Mouse (Mus musculus) frontal cortex, adult 2 months (tissue): Measurements from ENCODE around the gene Smco4. TPM values are rescaled to one million over a fixed set of nuclear protein-coding genes. Genes with fewer than 3 reads are reported as not detected.
"Not testable (repeated sequence)": the region's sequence is repeated elsewhere in the genome, so short reads cannot be mapped to it uniquely, and the experiment has no call there.

Source experiments
- DNase-seq, 2 experiments: peaks; one replicate each; pipeline ENCODE4 v3.0.0; 2022; ENCODE audit warnings: low spot score in 1 of 2; ENCODE audit errors: extremely low spot score in 1 of 2
- polyA plus RNA-seq: library from polyadenylated mRNA; depleted of rRNA; stranded (reverse); fragments of >200 nt; gene quantifications from 2 replicates; pipeline ENCODE4 v1.2.3, GENCODE M21; 2012; rRNA removed

Smco4 gene
- 4.0 and 5.5 TPM in 2 replicates for polyA plus RNA-seq

DNA sequence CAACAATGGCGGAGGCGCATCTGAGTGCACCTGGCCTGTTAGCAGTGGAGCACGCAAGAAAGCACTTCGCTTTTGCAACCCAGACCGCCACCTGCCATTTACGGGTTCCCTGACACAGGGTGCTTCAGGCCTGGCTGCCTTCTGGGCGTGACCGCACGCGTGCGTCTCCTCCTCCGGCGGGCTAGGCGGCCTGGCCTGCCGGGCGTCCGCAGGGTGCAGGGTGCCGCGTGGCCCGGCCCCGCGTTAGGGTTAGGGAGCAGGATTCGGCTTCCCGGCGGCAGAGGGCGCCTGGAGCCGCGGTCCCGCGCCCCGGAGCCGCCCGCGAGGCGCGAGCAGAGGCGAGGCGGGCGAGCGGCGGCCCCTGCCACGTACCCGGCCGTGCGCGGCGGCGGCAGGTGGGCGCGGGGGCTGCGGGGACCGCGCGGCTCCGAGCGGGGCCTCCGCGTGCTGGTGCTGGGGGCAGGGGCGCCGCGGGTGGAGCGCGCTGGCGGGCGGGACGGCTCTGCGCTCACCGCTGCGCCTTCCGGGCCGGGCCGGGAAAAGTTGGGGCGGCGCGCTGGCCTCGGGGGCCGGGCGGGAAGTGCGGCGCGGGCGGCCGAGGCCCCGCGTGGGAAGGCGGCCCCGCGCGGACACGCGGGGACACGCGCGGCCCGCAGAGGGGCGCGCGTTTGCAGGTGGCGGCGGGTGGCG, at the start of gene Smco4:
Gene Smco4, plus strand, starts transcription at position 198 of the 690 bp plus-strand sequence.
- peak in 1 of 2 experiments; percentile 50 for DNase-seq

DNA sequence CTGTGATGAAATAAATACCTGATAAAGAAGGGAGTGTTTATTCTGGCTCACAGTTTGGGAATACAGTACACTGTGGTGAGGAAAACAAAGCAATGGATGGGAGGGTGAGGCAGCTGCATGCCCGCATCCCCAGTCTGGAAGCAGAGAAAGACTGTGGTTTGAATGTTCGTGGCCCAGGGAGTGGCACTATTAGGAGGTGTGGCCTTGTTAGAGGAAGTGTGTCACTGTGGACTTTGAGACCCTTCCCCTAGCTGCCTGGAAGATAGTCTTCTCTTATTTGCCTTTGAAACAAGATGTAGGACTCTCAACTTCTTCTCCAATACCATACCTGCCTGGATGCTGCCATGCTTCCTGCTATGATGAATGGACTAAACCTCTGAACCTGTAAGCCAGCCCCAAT, 45.8 kb upstream of the Smco4 start:
- no peak for DNase-seq

DNA sequence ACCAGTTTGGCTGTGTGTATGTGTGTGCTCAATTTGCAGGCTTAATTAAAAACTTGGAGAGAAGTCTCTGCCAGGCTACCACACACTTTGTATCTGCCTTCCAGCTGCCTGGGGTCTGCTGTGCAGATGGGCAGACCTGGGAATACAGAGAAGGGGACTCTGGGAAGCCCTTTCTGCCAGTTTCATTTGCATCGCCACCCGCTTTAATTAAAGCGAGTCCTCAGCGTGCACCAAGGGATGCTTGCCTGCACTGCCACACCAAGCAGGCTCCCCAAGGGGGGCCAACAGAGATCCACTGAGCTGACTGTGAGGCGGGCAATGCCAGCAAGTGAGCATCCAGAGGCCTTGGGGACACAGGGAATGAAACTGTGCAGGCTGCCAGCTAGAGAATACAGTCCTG, 42.3 kb upstream of the Smco4 start:
- DNase-seq = no peak

- no peak for DNase-seq
Measured at GRCm38 (mm10) chr9:15472256-15472655, 21.0 kb upstream of the Smco4 start.

DNA sequence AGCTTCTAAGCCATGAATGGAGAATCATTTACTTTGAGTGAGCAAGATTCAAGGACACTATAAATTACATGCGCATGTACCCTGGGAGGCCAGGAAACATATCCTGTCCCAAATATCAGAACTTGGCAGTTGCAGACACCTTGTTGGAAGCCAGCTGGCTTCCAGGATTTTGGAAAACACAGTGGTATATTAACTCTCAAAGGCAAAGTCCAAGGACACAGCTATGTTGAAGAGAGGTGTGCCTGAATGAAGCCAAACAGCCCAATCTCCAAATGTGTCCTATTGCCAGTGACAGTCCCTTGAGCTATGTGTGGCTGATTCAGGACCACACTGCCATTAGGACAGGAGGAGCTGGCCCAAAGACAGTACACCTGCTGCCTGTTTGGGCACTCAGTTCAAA, 20.0 kb upstream of the Smco4 start:
- DNase-seq = no peak

DNA sequence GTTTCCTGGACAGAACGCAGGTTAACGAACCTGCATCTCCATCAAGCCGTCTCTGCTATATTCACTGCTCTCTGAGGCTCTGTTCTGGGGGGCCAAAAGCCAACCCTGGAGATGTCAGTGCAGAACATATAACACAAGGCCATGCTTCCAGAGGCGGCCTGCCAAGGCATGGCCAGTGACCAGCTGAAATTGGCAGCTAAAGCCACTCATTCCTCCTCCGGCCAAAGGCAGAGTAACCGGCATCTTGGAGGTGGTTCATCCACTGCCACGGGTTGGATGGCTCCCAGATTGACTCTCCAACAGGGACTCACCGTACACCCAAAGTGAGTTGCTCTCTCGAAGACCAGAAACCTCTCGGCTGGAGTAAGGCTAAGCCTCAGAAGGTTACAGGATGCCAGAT, 15.7 kb upstream of the Smco4 start:
- no peak for DNase-seq

- DNase-seq = no peak
Measured at GRCm38 (mm10) chr9:15487682-15488424, 5.4 kb upstream of the Smco4 start.

GRCm38 (mm10) chr9:15489293-15489692, 3.9 kb upstream of the Smco4 start:
- DNase-seq = no peak

DNA sequence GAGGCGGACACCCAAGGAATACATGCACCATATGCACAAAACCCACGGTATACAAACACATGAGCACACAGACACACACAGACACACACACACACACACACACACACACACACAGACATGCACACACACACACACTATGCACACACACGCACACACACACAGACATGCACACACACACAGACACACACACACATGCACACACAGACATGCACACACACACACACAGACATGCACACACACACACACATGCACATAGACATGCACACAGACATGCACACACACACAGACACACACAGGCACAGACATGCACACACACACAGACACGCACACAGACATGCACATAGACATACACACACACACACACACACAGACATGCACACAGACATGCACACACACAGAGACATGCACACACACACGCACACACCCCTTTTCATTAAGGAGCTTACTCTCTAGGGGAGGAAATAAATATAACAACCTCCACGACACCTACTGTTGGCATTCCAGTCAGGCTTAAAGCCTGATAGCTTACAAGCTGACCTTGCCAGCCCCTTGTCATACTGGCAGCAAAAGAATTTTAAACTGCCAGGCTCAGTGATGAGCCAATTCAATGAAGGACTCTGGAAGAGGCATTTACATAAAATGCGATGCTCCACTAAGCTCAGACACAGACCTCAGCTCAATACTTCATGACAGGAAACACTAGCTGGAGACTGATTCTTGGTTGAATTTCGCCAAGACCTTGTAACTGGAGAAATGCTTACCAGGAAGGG, 2.7 kb upstream of the Smco4 start:
- DNase-seq = no peak

DNA sequence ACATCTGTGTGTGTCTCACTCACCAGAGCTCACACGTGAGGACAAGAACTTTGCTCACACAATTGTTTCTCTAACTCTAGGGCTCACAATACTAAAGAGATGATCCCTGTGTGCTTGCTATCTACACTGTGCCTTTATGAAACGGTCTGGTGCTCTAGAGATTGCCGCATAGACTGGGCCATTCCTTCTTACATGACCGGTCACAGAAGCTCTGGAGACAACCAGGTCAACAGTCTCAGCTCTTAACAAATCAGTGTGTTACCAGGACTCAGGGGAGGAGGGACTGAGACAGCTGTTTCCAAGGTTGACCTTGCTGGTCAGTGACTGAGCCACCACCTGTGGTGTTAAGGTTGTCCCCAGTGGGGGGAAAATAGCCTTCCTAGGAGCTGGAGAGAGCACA, 1.5 kb upstream of the Smco4 start:
- DNase-seq = no peak

DNA sequence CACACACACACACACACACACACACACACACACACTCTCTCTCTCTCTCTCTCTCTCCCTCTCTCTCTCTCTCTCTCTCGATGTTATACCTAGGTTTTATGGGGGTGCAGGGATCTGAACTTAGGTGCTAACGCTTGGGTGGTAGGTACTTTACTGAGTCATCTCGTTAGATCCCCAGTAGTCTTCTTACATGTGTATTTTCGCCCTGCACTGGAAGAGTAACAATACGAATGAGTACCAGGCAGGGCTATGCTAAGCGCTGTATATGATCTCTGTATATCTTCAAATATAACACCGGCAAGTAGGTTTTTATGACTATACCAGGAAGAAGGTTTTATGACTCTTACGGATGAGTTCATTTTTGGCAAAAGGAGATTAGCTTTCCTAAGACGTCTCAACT, 831 bp upstream of the Smco4 start:
- DNase-seq = no peak

GRCm38 (mm10) chr9:15493925-15494558, 810 bp downstream of the Smco4 start:
- peak in 1 of 2 experiments; percentile 66 for DNase-seq

- not testable (repeated sequence) for DNase-seq
Measured at GRCm38 (mm10) chr9:15495281-15495680, 2.0 kb downstream of the Smco4 start.

DNA sequence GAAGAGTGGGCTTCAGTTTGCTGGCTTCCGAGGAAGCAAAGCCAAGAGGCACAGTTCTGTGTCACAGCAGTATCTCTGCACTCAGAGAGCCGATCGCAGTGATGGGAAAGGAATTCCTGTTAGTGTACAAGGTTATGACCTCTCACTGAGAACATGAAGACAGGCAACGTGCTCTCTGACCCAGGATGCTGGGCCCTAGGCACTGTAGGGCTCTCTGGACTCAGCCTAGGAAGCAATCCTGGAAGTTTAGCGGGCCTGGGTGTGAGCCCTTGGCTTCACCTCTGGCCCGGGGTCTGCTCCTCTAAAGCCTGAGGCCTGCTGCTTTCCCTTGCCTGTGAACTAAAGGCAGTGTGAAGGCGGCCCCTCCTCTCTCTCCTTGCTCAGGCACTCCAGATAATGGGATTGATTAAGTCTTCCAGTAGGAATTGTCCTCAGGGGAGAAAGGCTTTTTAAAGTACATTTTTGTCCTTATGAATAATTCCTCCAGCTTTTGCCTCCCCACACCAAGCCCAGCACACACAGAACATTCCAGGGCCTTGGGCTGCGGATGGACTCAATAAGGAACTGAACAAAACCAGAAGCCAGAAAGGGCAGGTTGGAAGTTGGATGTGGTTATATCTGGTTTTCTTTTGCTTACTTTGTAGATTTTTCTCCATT, 2.8 kb downstream of the Smco4 start:
- no peak for DNase-seq

DNA sequence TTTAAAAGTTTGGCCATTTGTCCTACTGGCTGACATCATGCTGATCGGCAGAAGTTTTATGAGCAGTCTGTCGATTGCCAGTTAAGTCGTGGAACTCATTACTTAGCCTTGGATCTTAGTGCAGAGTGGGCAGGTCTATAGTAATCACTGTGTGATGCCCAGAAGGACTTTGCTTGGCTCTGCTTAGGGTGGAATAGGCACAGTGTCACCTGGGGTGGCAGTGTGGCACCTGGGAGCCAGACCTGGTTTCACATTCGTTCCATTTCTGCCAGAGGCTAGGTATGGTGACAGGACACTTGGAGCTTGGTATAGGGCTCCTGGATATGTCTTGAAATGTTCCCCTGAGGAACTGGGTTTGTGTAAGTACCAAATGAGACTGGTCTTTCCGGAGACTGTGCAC, 6.8 kb downstream of the Smco4 start:
- no peak for DNase-seq

GRCm38 (mm10) chr9:15501319-15502256, 8.4 kb downstream of the Smco4 start:
- no peak for DNase-seq

GRCm38 (mm10) chr9:15502476-15502875, 9.2 kb downstream of the Smco4 start:
- DNase-seq = no peak

DNA sequence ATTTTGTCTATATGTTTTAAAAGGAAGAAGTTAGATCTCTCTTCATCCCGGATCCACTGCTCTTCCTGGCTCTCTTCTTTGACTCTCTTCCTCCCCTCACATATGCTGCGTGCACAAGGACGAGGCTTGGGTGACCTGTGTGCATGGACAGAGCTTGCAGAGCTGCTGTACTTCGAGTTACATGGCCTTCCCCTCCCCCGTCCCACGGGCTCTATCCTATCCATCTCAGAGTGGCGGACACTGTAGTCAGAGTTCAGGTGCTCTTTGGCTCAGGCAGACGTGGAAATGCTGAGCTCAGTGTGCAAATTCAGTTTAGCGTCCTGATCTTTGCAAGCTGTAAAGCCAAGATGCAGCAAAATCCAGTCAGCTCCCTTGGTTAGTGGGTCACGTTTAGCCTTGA, 10.1 kb downstream of the Smco4 start:
- DNase-seq = no peak

GRCm38 (mm10) chr9:15503827-15504226, 10.6 kb downstream of the Smco4 start:
- no peak for DNase-seq
